Mouse (Mus musculus): ENCODE data around the gene Rhog. TPM values are rescaled to one million over a fixed set of nuclear protein-coding genes. Genes with fewer than 3 reads are reported as not detected.

The Rhog gene
- polyA plus RNA-seq, 1 experiment, result 35.8 TPM

DNA sequence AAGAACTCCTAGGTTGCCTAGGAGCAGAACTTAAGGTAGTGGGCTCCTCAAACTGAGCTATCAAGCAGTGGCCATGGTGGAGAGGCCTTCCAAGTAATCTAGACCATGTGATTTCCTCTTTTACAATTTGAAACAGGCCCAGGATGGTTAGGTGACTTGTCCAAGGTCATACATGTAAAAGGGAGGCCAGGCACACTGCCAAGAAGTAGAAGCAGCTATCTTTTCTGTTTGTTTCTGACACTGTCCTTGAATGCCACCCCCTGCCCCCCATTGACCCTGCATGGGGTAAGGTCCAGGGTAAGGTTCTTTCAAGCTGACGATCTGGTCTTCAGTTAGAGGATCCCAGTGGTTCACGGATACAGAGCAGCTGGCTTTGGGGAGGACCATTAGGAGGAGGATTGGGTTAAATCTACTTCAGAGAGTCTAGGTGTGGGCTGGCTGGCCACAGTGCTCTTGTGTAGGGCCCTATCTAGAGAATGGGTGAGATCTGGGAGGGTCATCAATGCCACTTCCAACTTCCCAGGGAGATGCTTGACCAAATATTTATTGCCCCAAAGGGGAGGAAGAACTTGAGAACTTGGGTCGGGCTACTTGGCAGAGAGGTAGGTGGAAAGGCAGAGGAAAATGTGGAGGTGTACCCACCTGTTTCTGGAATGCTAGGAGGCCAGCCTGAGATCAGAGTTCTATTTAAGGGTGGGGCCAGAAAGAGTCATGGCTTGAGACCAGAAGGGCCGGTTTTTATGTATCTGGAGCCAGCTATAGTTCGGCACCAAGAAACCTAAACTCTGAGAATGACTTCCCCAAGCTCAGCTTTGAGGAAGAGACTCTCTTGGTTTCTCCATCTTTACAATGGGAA lies 31.7 kb downstream of the Rhog start:
- no peak for DNase-seq (ENCODE audit: extremely low spot score in 1 of 2, low spot score in 1 of 2)

- DNase-seq (ENCODE audit: extremely low spot score in 1 of 2, low spot score in 1 of 2), result peak in 1 of 2 experiments; percentile 62
Observed at GRCm38 (mm10) chr7:102222830-102223556, 32.9 kb downstream of the Rhog start.

DNA sequence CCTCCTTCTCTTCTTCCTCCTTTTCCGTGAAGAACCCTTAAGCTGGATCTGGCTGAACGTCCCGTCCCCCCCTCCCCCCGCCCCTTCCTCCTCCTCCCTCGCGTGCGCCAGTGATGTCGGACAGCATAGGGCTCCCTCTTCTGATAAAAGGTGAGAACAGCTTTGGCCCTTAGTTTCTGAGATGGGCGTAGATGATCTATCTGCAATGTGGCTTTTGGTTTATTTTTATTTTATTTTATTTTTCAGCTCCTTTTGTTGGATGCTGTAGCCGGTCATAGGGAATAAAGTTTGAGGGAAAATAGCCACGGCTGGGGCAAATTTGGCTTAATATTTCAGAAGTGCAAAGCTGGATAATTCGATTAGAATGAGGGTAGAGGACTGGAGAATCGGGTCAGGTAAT lies 33.5 kb downstream of the Rhog start:
- peak in 1 of 2 experiments; percentile 44 for DNase-seq (ENCODE audit: extremely low spot score in 1 of 2, low spot score in 1 of 2)

DNA sequence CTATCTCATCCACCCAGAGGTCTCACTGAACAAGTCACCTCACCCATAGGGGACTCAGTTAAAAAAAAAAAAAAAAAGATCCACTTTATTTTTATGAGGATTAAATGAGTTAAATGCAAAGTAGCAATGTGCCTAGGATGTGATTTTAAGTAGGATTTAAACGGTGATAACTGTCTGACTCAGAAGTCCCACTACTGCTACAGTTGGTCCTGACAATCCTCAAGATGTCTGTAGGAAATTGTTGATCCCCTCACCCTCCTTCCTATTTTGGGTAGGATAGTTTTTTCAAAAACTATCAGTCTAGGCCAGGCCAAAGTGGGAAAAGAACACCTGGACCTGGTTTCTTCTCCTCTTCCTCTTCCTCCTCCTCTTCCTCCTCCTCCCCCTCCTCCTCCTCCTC lies 34.0 kb downstream of the Rhog start:
- peak in 1 of 2 experiments; percentile 30 for DNase-seq (ENCODE audit: extremely low spot score in 1 of 2, low spot score in 1 of 2)

- no peak for DNase-seq (ENCODE audit: extremely low spot score in 1 of 2, low spot score in 1 of 2)
Observed at GRCm38 (mm10) chr7:102211071-102211470, 44.8 kb downstream of the Rhog start.

DNA sequence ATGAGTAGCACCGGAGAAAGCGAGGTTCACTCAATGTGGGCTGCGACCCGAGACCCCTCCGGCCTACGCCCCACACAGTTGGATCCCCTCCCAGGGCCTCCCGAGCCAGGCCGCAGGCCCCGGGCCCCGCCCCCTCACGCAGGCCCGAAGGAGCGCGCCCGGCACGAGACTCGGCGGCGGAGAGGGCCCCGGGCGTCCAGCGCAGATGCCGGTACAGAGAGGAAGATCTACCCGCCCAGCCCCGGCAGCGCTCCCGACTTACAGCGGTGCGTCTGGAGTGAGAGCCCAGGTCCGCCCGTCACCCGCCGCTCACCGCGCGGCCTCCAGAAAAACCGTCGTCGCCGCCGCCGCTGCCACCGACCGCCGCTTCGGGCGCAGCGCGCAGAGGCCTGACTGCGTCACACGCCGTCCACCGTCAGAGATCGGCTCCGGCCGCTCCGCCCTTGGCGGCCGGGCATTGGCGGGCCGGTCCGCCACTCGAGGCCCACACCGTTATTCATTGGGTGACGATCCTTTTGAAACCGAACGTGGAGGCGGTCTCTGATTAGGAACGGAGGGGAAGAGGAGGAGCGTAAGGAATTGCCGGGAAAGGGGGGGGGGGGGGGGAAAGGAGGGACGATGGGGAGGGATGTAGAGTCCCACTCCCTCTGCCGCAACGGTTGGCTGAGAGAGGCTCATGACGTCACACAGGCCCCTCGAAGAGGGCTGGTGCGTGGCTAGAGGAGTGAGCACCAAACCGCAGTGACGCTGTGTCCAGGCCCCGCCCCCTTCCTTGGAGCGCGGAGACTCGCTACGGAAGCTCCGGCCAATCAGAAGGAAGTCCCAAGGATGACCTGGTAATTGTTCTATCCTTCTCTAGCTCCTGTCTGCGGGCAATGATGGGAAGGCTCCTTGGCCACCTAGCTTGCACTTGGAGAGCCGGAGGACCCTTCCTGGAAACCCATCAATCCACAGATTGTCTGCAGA lies 45.8 kb downstream of the Rhog start, which contains the start of the genes Nup98 and Pgap2:
Gene Nup98 (minus strand): TSS at position 421 of the 966 bp plus-strand sequence.
Gene Pgap2 (plus strand): TSS at position 453 of the 966 bp plus-strand sequence.
- peak; percentile 99 for DNase-seq (ENCODE audit: extremely low spot score in 1 of 2, low spot score in 1 of 2)

GRCm38 (mm10) chr7:102208806-102209363 lies 47.0 kb downstream of the Rhog start:
- no peak for DNase-seq (ENCODE audit: extremely low spot score in 1 of 2, low spot score in 1 of 2)

- no peak for DNase-seq (ENCODE audit: extremely low spot score in 1 of 2, low spot score in 1 of 2)
Observed at GRCm38 (mm10) chr7:102205646-102206045, 50.2 kb downstream of the Rhog start.

GRCm38 (mm10) chr7:102204296-102204857 lies 51.5 kb downstream of the Rhog start:
- no peak for DNase-seq (ENCODE audit: extremely low spot score in 1 of 2, low spot score in 1 of 2)

- DNase-seq (ENCODE audit: extremely low spot score in 1 of 2, low spot score in 1 of 2), result no peak
Observed at GRCm38 (mm10) chr7:102200996-102201785, 54.7 kb downstream of the Rhog start.

DNA sequence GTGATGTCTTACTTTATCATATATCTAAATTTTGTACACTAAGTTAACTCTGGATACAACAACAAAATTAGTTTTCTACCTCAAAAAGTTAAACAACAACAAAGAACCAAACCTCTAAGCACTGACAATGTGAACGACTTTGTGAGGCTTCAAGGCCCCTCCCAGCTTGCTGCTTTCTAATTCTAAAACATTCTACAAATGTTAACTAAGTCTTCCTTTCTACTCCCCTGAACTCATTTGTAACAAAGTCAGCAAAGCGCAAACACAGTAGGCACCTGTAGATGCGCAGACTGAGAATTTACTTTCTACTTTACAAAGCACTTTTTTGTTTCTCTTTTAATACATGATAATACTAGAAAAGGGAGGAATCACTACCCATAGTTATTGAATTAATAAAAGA lies 55.3 kb downstream of the Rhog start:
- no peak for DNase-seq (ENCODE audit: extremely low spot score in 1 of 2, low spot score in 1 of 2)

- peak in 1 of 2 experiments; percentile 15 for DNase-seq (ENCODE audit: extremely low spot score in 1 of 2, low spot score in 1 of 2)
Observed at GRCm38 (mm10) chr7:102192356-102192755, 63.5 kb downstream of the Rhog start.

Other genes starting within 250 kb of the Rhog start
- 14.1 and 14.4 TPM in 2 replicates for gene Il18bp, start 237.4 kb downstream of the Rhog start, polyA plus RNA-seq (2012; rRNA removed)
- 56.4 and 67.1 TPM in 2 replicates for gene Rnf121, start 190.6 kb downstream of the Rhog start, polyA plus RNA-seq (2012; rRNA removed)
- gene Xndc1, start 190.5 kb downstream of the Rhog start, polyA plus RNA-seq (2012; rRNA removed), result 36.2 and 42.7 TPM in 2 replicates
- 3.9 and 4.3 TPM in 2 replicates for gene Xntrpc, start 190.3 kb downstream of the Rhog start, polyA plus RNA-seq (2012; rRNA removed)
- gene Trpc2, start 172.9 kb downstream of the Rhog start, polyA plus RNA-seq (2012; rRNA removed), result 1.8 and 2.0 TPM in 2 replicates
- 0.12 and 0.13 TPM in 2 replicates for gene Art1, start 154.3 kb downstream of the Rhog start, polyA plus RNA-seq (2012; rRNA removed)
- 0.34 and 0.50 TPM in 2 replicates for gene Art5, start 146.6 kb downstream of the Rhog start, polyA plus RNA-seq (2012; rRNA removed)
- 8.6 and 10.8 TPM in 2 replicates for gene Chrna10, start 139.2 kb downstream of the Rhog start, polyA plus RNA-seq (2012; rRNA removed)
- gene Nup98, start 45.9 kb downstream of the Rhog start, polyA plus RNA-seq (2012; rRNA removed), result 18.8 and 19.7 TPM in 2 replicates
- gene Pgap2, start 45.8 kb downstream of the Rhog start, polyA plus RNA-seq (2012; rRNA removed), result 26.0 and 27.4 TPM in 2 replicates
- 78.3 and 82.5 TPM in 2 replicates for gene Stim1, start 11.8 kb upstream of the Rhog start, polyA plus RNA-seq (2012; rRNA removed)
- 12.6 and 16.6 TPM in 2 replicates for gene Rrm1, start 185.6 kb upstream of the Rhog start, polyA plus RNA-seq (2012; rRNA removed)
- gene Olfr543, start 225.6 kb upstream of the Rhog start, polyA plus RNA-seq (2012; rRNA removed), result 0.08 TPM in 1 of 2 replicates, not detected in the other
- gene Olfr544, start 232.3 kb upstream of the Rhog start, polyA plus RNA-seq (2012; rRNA removed), result not detected in 2 replicates
- gene Olfr545, start 243.5 kb upstream of the Rhog start, polyA plus RNA-seq (2012; rRNA removed), result 0.10 TPM in 1 of 2 replicates, not detected in the other